Mouse (Mus musculus): Measurements from ENCODE around the gene Fbxl18. TPM values are rescaled to one million over a fixed set of nuclear protein-coding genes. Genes with fewer than 3 reads are reported as not detected.

Fbxl18 gene
- total and polyA plus RNA-seq, 2 experiments from 2014 or later: 27.0 to 38.0 TPM

- Histone ChIP-seq H3K36me3 (ENCODE audit: insufficient read depth) (peaks cover 24% of the 10 kb centered on the region), H3K27ac (ENCODE audit: low read depth, low read length) (peak overlapping the region; percentile 100), H3K9me3 (ENCODE audit: low read length) (no peaks in the 10 kb centered on the region), H3K9ac (peak overlapping the region; percentile 80; the same call in 1 of the 2 replicates), H3K4me1 (ENCODE audit: insufficient read depth) (peaks cover 12% of the 10 kb centered on the region), H3K27me3 (ENCODE audit: insufficient read depth, low read length) (no peaks in the 10 kb centered on the region), H3K4me3 (ENCODE audit: low read depth, low read length) (peak overlapping the region; percentile 76; the same call in 1 of the 2 replicates), H3K4me2 (ENCODE audit: low read depth) (peak overlapping the region; percentile 71)
- DNase-seq (no peak), ATAC-seq (no peak)
- WGBS: 72% methylated on average over 5 of the region's 5 CpGs
- TF ChIP-seq CTCF (IDR thresholded peaks at IDR 0.05; ENCODE audit: low read depth): no peak
Observed at GRCm38 (mm10) chr5:142907803-142908559, 12.8 kb upstream of the Fbxl18 start.

- no peak for TF ChIP-seq CTCF (IDR thresholded peaks at IDR 0.05; ENCODE audit: low read depth)
- 11% methylated on average over 14 of the region's 14 CpGs for WGBS
Observed at GRCm38 (mm10) chr5:142907048-142907802, 12.0 kb upstream of the Fbxl18 start.

GRCm38 (mm10) chr5:142906532-142907047, 11.4 kb upstream of the Fbxl18 start, which contains the start of gene Actb:
Gene Actb (minus strand): TSS chr5:142906754.
- peak within 1 kb of the TSS; percentile 71 for H3K4me2 ChIP-seq (ENCODE audit: low read depth)
- no peaks in the 10 kb centered on the region for H3K9me3 ChIP-seq (ENCODE audit: low read length)
- DNase-seq (peak; percentile 99), ATAC-seq (peak; percentile 82)
- peak; percentile 43; the same call in 1 of the 2 replicates for TF ChIP-seq CTCF (IDR thresholded peaks at IDR 0.05; ENCODE audit: low read depth)
- peaks cover 17% of the 10 kb centered on the region for H3K4me1 ChIP-seq (ENCODE audit: insufficient read depth)
- H3K9ac ChIP-seq: peak within 1 kb of the TSS; percentile 99
- H3K27me3 ChIP-seq (ENCODE audit: insufficient read depth, low read length): no peaks in the 10 kb centered on the region
- peak within 1 kb of the TSS; percentile 100 for H3K27ac ChIP-seq (ENCODE audit: low read depth, low read length)
- H3K4me3 ChIP-seq (ENCODE audit: low read depth, low read length): peak within 1 kb of the TSS; percentile 76
- peaks cover 37% of the 10 kb centered on the region for H3K36me3 ChIP-seq (ENCODE audit: insufficient read depth)
- 2% methylated on average over 41 of the region's 41 CpGs for WGBS

More at GRCm38 (mm10) chr5:142907048-142907802, 12.0 kb upstream of the Fbxl18 start:
- Histone ChIP-seq H3K36me3 (ENCODE audit: insufficient read depth) (peaks cover 31% of the 10 kb centered on the region), H3K4me3 (ENCODE audit: low read depth, low read length) (peak overlapping the region; percentile 76), H3K27me3 (ENCODE audit: insufficient read depth, low read length) (no peaks in the 10 kb centered on the region), H3K27ac (ENCODE audit: low read depth, low read length) (peak overlapping the region; percentile 100), H3K4me1 (ENCODE audit: insufficient read depth) (peaks cover 17% of the 10 kb centered on the region), H3K9me3 (ENCODE audit: low read length) (no peaks in the 10 kb centered on the region), H3K4me2 (ENCODE audit: low read depth) (peak overlapping the region; percentile 71), H3K9ac (peak overlapping the region; percentile 80)
- no peak for ATAC-seq
- DNase-seq: peak; percentile 84

GRCm38 (mm10) chr5:142905725-142906531, 10.7 kb upstream of the Fbxl18 start:
- 2% methylated on average over 77 of the region's 84 CpGs for WGBS
- peak overlapping the region; percentile 99 for H3K9ac ChIP-seq
- peak overlapping the region; percentile 55 for H3K4me2 ChIP-seq (ENCODE audit: low read depth)
- TF ChIP-seq CTCF (IDR thresholded peaks at IDR 0.05; ENCODE audit: low read depth): peak; percentile 88
- ATAC-seq (peak; percentile 89), DNase-seq (peak; percentile 99)
- peaks cover 44% of the 10 kb centered on the region for H3K36me3 ChIP-seq (ENCODE audit: insufficient read depth)
- H3K4me1 ChIP-seq (ENCODE audit: insufficient read depth): peaks cover 17% of the 10 kb centered on the region
- peak overlapping the region; percentile 100 for H3K27ac ChIP-seq (ENCODE audit: low read depth, low read length)
- H3K9me3 ChIP-seq (ENCODE audit: low read length): no peaks in the 10 kb centered on the region
- H3K27me3 ChIP-seq (ENCODE audit: insufficient read depth, low read length): no peaks in the 10 kb centered on the region
- H3K4me3 ChIP-seq (ENCODE audit: low read depth, low read length): peak overlapping the region; percentile 76

GRCm38 (mm10) chr5:142905038-142905695, 9.9 kb upstream of the Fbxl18 start:
- H3K9ac ChIP-seq: peak overlapping the region; percentile 99

More at GRCm38 (mm10) chr5:142905038-142905695, 9.9 kb upstream of the Fbxl18 start:
- peaks cover 17% of the 10 kb centered on the region for H3K4me1 ChIP-seq (ENCODE audit: insufficient read depth)
- H3K4me2 ChIP-seq (ENCODE audit: low read depth): peak overlapping the region; percentile 55
- H3K9me3 ChIP-seq (ENCODE audit: low read length): no peaks in the 10 kb centered on the region
- H3K4me3 ChIP-seq (ENCODE audit: low read depth, low read length): peak overlapping the region; percentile 76
- no peak for DNase-seq
- peaks cover 50% of the 10 kb centered on the region for H3K36me3 ChIP-seq (ENCODE audit: insufficient read depth)
- no peak for ATAC-seq
- WGBS: 4% methylated on average over 27 of the region's 27 CpGs
- peak overlapping the region; percentile 100 for H3K27ac ChIP-seq (ENCODE audit: low read depth, low read length)
- H3K27me3 ChIP-seq (ENCODE audit: insufficient read depth, low read length): no peaks in the 10 kb centered on the region
- no peak for TF ChIP-seq CTCF (IDR thresholded peaks at IDR 0.05; ENCODE audit: low read depth)
